Mouse (Mus musculus) stomach, embryonic 16.5 days (tissue): ENCODE measurements around the gene Stt3a. TPM values are rescaled to one million over a fixed set of nuclear protein-coding genes. Genes with fewer than 3 reads are reported as not detected.
A peak's percentile ranks its signal among the peaks of the same experiment; 100 is the strongest.

Experiments used
- ATAC-seq: fragments of 200-750 bp; cut with Nextera tagmentation; 2 replicates; pipeline ENCODE4 v1.8.0; 2017; ENCODE audit warnings: moderate number of reproducible peaks, moderate TSS enrichment; ENCODE audit not compliant: insufficient read depth, low FRiP score
- H3K27ac ChIP-seq: fragments of 300-500 bp; sonication (generic); 2 replicates; pipeline ENCODE4 v1.5.1; 2014; ENCODE audit warnings: low read length
- H3K27me3 ChIP-seq: fragments of 300-500 bp; sonication (generic); 2 replicates; pipeline ENCODE4 v1.6.1; 2014; ENCODE audit warnings: low read length, control low read depth, mixed read lengths; ENCODE audit not compliant: control insufficient read depth, insufficient read depth
- H3K36me3 ChIP-seq: fragments of 300-500 bp; sonication (generic); 2 replicates; pipeline ENCODE4 v1.6.1; 2014; ENCODE audit warnings: low read length; ENCODE audit not compliant: control insufficient read depth, insufficient read depth
- H3K4me1 ChIP-seq: fragments of 300-500 bp; sonication (generic); 2 replicates; pipeline ENCODE4 v1.6.1; 2014; ENCODE audit warnings: low read length, control low read depth, mixed read lengths; ENCODE audit not compliant: control insufficient read depth, insufficient read depth
- H3K4me2 ChIP-seq: fragments of 300-500 bp; sonication (generic); 2 replicates; pipeline ENCODE4 v1.6.1; 2014; ENCODE audit warnings: low read depth, low read length, mixed read lengths
- H3K4me3 ChIP-seq: fragments of 300-500 bp; sonication (generic); replicated peaks from 2 replicates; pipeline ENCODE4 v1.5.1; 2014; ENCODE audit warnings: mild to moderate bottlenecking, low read length
- H3K9ac ChIP-seq: fragments of 300-500 bp; sonication (generic); 2 replicates; pipeline ENCODE4 v1.6.1; 2014; ENCODE audit warnings: low read length
- H3K9me3 ChIP-seq: fragments of 300-500 bp; sonication (generic); replicated peaks from 2 replicates; pipeline ENCODE4 v1.6.1; 2016; ENCODE audit warnings: low read length, control low read depth; ENCODE audit not compliant: control insufficient read depth
- WGBS: fragments of 180-500 bp; shearing (Covaris S2); extraction: QIAGEN DNeasy Blood & Tissue Kit; methylation state at CpG from one replicate; pipeline ENCODE4 v1.1.7; 2014; 5-methylcytosine and 5-hydroxymethylcytosine counted together
- polyA plus RNA-seq: library from polyadenylated mRNA; unstranded; fragments of >200 nt; fragmentation: Nextera tagmentation; extraction: Ambion mirVana; gene quantifications from 2 replicates; pipeline ENCODE4 v1.2.1, GENCODE M21; 2015

The Stt3a gene
- polyA plus RNA-seq, 1 experiment from 2014 or later = 341 TPM

GRCm38 (mm10) chr9:36796781-36797555 is 29.5 kb upstream of the Stt3a start, which contains the start of gene Ei24:
Gene Ei24, minus strand, starts transcription at chr9:36797393.
- H3K4me3 ChIP-seq = peak within 1 kb of the TSS; percentile 98
- H3K4me1 ChIP-seq = peaks cover 13% of the 10 kb centered on the region
- H3K36me3 ChIP-seq = no peaks in the 10 kb centered on the region
- peak within 1 kb of the TSS; percentile 93 for H3K9ac ChIP-seq
- no peaks in the 10 kb centered on the region for H3K27me3 ChIP-seq
- WGBS = under 1% methylated on average over 66 of the region's 66 CpGs
- H3K4me2 ChIP-seq = peak within 1 kb of the TSS; percentile 89
- ATAC-seq = peak; percentile 99
- H3K27ac ChIP-seq = peak within 1 kb of the TSS; percentile 69
- H3K9me3 ChIP-seq = no peaks in the 10 kb centered on the region

DNA sequence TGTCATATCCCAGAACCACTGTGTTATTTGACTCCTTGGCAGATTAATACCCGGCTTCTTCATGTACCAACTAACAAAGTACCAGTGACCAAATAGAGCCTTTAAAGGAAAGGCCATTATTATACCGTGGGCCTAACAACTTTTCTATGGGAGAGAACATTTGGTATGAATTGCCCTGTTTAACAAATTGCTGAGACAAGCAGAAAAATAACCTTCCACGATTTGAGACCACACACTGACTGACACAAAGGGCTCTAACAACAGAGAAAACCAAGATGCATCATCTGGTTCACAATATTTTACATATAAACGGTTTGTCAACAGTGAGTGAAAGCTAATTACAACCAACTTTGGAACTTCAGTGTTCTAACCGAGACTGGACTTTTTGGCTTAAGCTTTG is 28.7 kb upstream of the Stt3a start:
- Histone ChIP-seq H3K27ac (no peak overlapping the region), H3K9me3 (no peaks in the 10 kb centered on the region), H3K4me2 (peak overlapping the region; percentile 89), H3K4me3 (peak overlapping the region; percentile 98), H3K36me3 (0 out of 2 replicates have a peak, but pooled peaks cover 2% of the 10 kb centered on the region), H3K9ac (peak overlapping the region; percentile 93), H3K4me1 (peaks cover 13% of the 10 kb centered on the region), H3K27me3 (no peaks in the 10 kb centered on the region)
- ATAC-seq = no peak
- WGBS = 13% methylated on average over 5 of the region's 5 CpGs

DNA sequence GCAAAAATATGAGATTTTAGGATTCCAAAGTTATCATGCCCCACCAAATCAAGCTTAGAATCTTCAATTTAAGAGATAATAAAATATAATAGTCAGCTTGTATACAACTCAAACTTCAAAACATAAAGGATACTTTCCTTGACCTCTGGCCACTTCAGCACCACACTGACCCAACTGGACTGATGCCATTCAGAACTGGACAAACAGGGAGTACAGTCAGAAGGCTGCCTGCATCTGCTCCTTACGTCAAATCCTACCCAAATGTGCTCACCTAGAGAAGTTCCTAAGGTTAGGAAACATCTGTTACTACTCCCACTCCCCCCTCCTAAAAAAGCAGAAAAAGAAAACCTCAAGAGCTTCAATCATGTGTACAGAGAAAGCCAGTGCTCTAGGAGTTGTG is 28.1 kb upstream of the Stt3a start:
- 66% methylated on average over 1 of the region's 1 CpGs for WGBS
- Histone ChIP-seq H3K27ac (no peak overlapping the region), H3K9ac (0 out of 2 replicates have a peak overlapping the region, but pooled peaks have one; percentile 22), H3K9me3 (no peaks in the 10 kb centered on the region), H3K4me1 (peaks cover 13% of the 10 kb centered on the region), H3K4me2 (peak overlapping the region; percentile 89), H3K4me3 (no peak overlapping the region), H3K36me3 (0 out of 2 replicates have a peak, but pooled peaks cover 3% of the 10 kb centered on the region), H3K27me3 (no peaks in the 10 kb centered on the region)
- ATAC-seq = no peak

DNA sequence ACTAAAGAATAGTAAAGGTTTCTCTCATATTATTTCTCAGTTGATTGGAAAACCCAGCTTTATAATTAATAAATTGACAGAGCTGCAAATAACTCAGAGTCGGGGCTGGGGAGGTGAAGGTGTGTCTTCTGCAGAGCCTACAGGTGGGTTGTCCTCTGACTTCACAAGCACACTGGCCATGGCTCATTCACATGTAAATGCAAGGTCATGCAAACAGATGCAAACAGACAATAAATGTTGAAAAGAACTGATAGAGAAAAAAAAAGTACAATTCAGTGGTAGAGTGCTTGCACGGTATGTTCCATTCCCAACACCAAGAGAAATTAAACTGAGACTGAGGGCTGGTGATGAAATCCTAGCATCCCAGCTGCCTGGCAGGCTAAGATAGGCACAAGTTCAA is 27.0 kb upstream of the Stt3a start:
- ATAC-seq = no peak
- Histone ChIP-seq H3K27me3 (no peaks in the 10 kb centered on the region), H3K9me3 (no peaks in the 10 kb centered on the region), H3K4me1 (peaks cover 13% of the 10 kb centered on the region), H3K9ac (no peak overlapping the region), H3K27ac (no peak overlapping the region), H3K4me2 (no peak overlapping the region), H3K4me3 (no peak overlapping the region), H3K36me3 (peaks cover 6% of the 10 kb centered on the region; the same call in 1 of the 2 replicates)
- WGBS = 86% methylated on average over 2 of the region's 2 CpGs

DNA sequence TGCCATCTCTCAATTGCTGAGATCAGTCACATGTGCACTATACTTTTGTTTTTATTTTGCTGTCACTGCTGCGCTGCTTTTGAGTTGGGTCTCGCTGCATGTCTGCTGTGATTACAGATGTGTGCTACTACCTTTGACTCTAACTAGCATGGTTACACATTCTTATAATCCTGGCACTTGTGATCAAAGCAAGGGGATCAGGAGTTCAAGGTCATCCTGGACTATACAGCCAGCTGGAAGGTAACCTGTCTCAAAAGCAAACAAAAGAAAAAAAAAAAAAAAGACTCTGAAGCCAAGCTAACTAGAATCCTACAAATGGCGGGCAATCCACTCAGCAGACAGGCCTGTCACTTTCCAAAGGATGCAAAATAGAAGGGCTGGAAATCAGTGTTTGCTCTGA is 24.7 kb upstream of the Stt3a start:
- Histone ChIP-seq H3K4me3 (no peak overlapping the region), H3K27ac (no peak overlapping the region), H3K4me1 (peaks cover 13% of the 10 kb centered on the region), H3K27me3 (no peaks in the 10 kb centered on the region), H3K36me3 (peaks cover 10% of the 10 kb centered on the region), H3K9me3 (no peaks in the 10 kb centered on the region), H3K4me2 (no peak overlapping the region), H3K9ac (no peak overlapping the region)
- no peak for ATAC-seq
- 82% methylated on average over 3 of the region's 3 CpGs for WGBS

- H3K4me3 ChIP-seq = no peak overlapping the region
- no peaks in the 10 kb centered on the region for H3K27me3 ChIP-seq
- no peak overlapping the region for H3K9ac ChIP-seq
- no peak overlapping the region for H3K4me2 ChIP-seq
- no peaks in the 10 kb centered on the region for H3K4me1 ChIP-seq
- WGBS = 85% methylated on average over 2 of the region's 2 CpGs
- no peaks in the 10 kb centered on the region for H3K9me3 ChIP-seq
- no peak for ATAC-seq
- peaks cover 21% of the 10 kb centered on the region for H3K36me3 ChIP-seq
- no peak overlapping the region for H3K27ac ChIP-seq
Measured at GRCm38 (mm10) chr9:36783921-36784320, 16.4 kb upstream of the Stt3a start.

GRCm38 (mm10) chr9:36769048-36769413 is 1.6 kb upstream of the Stt3a start:
- ATAC-seq = no peak
- 85% methylated on average over 1 of the region's 1 CpGs for WGBS
- Histone ChIP-seq H3K9ac (no peak overlapping the region), H3K4me1 (peaks cover 6% of the 10 kb centered on the region), H3K4me3 (no peak overlapping the region), H3K4me2 (no peak overlapping the region), H3K36me3 (peaks cover 2% of the 10 kb centered on the region; the same call in 1 of the 2 replicates), H3K27ac (no peak overlapping the region), H3K27me3 (no peaks in the 10 kb centered on the region), H3K9me3 (no peaks in the 10 kb centered on the region)

- Histone ChIP-seq H3K9ac (peak overlapping the region; percentile 71), H3K4me2 (peak overlapping the region; percentile 66), H3K36me3 (peaks cover 6% of the 10 kb centered on the region; the same call in 1 of the 2 replicates), H3K4me1 (peaks cover 6% of the 10 kb centered on the region), H3K4me3 (peak overlapping the region; percentile 81), H3K27me3 (no peaks in the 10 kb centered on the region), H3K27ac (peak overlapping the region; percentile 85), H3K9me3 (no peaks in the 10 kb centered on the region)
- no peak for ATAC-seq
- WGBS = 11% methylated on average over 25 of the region's 25 CpGs
Measured at GRCm38 (mm10) chr9:36768156-36769047, 923 bp upstream of the Stt3a start.

- Histone ChIP-seq H3K27ac (no peak overlapping the region), H3K4me2 (no peak overlapping the region), H3K27me3 (no peaks in the 10 kb centered on the region), H3K4me3 (no peak overlapping the region), H3K9me3 (no peaks in the 10 kb centered on the region), H3K36me3 (peaks cover 25% of the 10 kb centered on the region; the same call in 1 of the 2 replicates), H3K9ac (no peak overlapping the region), H3K4me1 (peaks cover 6% of the 10 kb centered on the region)
- no peak for ATAC-seq
- WGBS = 94% methylated on average over 1 of the region's 1 CpGs
Measured at GRCm38 (mm10) chr9:36764378-36764777, 3.1 kb downstream of the Stt3a start.
